Mouse (Mus musculus) hindbrain, embryonic 12.5 days (tissue): ENCODE data around the gene Wipf1. TPM values are rescaled to one million over a fixed set of nuclear protein-coding genes. Genes with fewer than 3 reads are reported as not detected.

Experiments
- ATAC-seq: fragments of 200-750 bp; cut with Nextera tagmentation; 2 replicates; pipeline ENCODE4 v1.8.0; 2017; ENCODE audit warnings: moderate TSS enrichment; ENCODE audit not compliant: low FRiP score
- H3K27ac ChIP-seq: fragments of 300-500 bp; sonication (generic); 2 replicates; pipeline ENCODE4 v1.5.1; 2016; ENCODE audit warnings: mild to moderate bottlenecking
- H3K27me3 ChIP-seq: fragments of 300-500 bp; sonication (generic); 2 replicates; pipeline ENCODE4 v1.6.1; 2016; ENCODE audit warnings: mild to moderate bottlenecking
- H3K36me3 ChIP-seq: fragments of 300-500 bp; sonication (generic); 2 replicates; pipeline ENCODE4 v1.6.1; 2016; ENCODE audit warnings: mild to moderate bottlenecking
- H3K4me1 ChIP-seq: fragments of 300-500 bp; sonication (generic); 2 replicates; pipeline ENCODE4 v1.6.1; 2016
- H3K4me2 ChIP-seq: fragments of 300-500 bp; sonication (generic); replicated peaks from 2 replicates; pipeline ENCODE4 v1.6.1; 2016; ENCODE audit warnings: mild to moderate bottlenecking
- H3K4me3 ChIP-seq: fragments of 300-500 bp; sonication (generic); 2 replicates; pipeline ENCODE4 v1.5.1; 2016; ENCODE audit warnings: mild to moderate bottlenecking
- H3K9ac ChIP-seq: fragments of 300-500 bp; sonication (generic); 2 replicates; pipeline ENCODE4 v1.6.1; 2016; ENCODE audit warnings: mild to moderate bottlenecking, moderate library complexity
- H3K9me3 ChIP-seq: fragments of 300-500 bp; sonication (generic); replicated peaks from 2 replicates; pipeline ENCODE4 v1.6.1; 2016; ENCODE audit warnings: mild to moderate bottlenecking
- WGBS: fragments of 180-500 bp; shearing (Covaris S2); methylation state at CpG from one replicate; pipeline ENCODE4 v1.1.7; 2016; 5-methylcytosine and 5-hydroxymethylcytosine counted together
- polyA plus RNA-seq: library from polyadenylated mRNA; unstranded; fragments of >200 nt; fragmentation: Nextera tagmentation; extraction: Ambion mirVana; gene quantifications from 2 replicates; pipeline ENCODE4 v1.2.1, GENCODE M21; 2016

Wipf1 gene
- polyA plus RNA-seq, 1 experiment from 2014 or later = 7.3 TPM

- 2% methylated on average over 41 of the region's 44 CpGs for WGBS
- peak within 1 kb of the TSS; percentile 70 for H3K4me3 ChIP-seq
- no peaks in the 10 kb centered on the region for H3K9me3 ChIP-seq
- H3K4me1 ChIP-seq = peaks cover 6% of the 10 kb centered on the region
- H3K27ac ChIP-seq = peak within 1 kb of the TSS; percentile 84
- no peaks in the 10 kb centered on the region for H3K27me3 ChIP-seq
- H3K36me3 ChIP-seq = no peaks in the 10 kb centered on the region
- peak within 1 kb of the TSS; percentile 78 for H3K9ac ChIP-seq
- peak; percentile 99 for ATAC-seq
- H3K4me2 ChIP-seq = peak within 1 kb of the TSS; percentile 96
Measured at GRCm38 (mm10) chr2:73386356-73387046, 143.0 kb downstream of the Wipf1 start, which contains the start of gene Gpr155. Gpr155 (minus strand) TSS chr2:73386572.

- Histone ChIP-seq H3K27me3 (no peaks in the 10 kb centered on the region), H3K4me2 (peak overlapping the region; percentile 96), H3K27ac (peak overlapping the region; percentile 84), H3K4me3 (peak overlapping the region; percentile 70), H3K36me3 (no peaks in the 10 kb centered on the region), H3K4me1 (peaks cover 6% of the 10 kb centered on the region), H3K9me3 (no peaks in the 10 kb centered on the region), H3K9ac (peak overlapping the region; percentile 78)
- ATAC-seq = no peak; the same call in 1 of the 2 replicates
- 2% methylated on average over 26 of the region's 29 CpGs for WGBS
Measured at GRCm38 (mm10) chr2:73385641-73386355, 143.7 kb downstream of the Wipf1 start.

GRCm38 (mm10) chr2:73385172-73385571, 144.4 kb downstream of the Wipf1 start:
- no peak overlapping the region for H3K4me3 ChIP-seq
- H3K9me3 ChIP-seq = no peaks in the 10 kb centered on the region
- peaks cover 6% of the 10 kb centered on the region for H3K4me1 ChIP-seq
- H3K27ac ChIP-seq = no peak overlapping the region
- 89% methylated on average over 4 of the region's 4 CpGs for WGBS
- H3K27me3 ChIP-seq = no peaks in the 10 kb centered on the region
- peak overlapping the region; percentile 96 for H3K4me2 ChIP-seq
- H3K36me3 ChIP-seq = no peaks in the 10 kb centered on the region
- ATAC-seq = no peak
- H3K9ac ChIP-seq = no peak overlapping the region

GRCm38 (mm10) chr2:73380298-73380975, 149.1 kb downstream of the Wipf1 start:
- WGBS = 90% methylated on average over 9 of the region's 9 CpGs

GRCm38 (mm10) chr2:73379656-73380055, 149.9 kb downstream of the Wipf1 start:
- Histone ChIP-seq H3K9ac (no peak overlapping the region), H3K4me3 (no peak overlapping the region), H3K4me1 (no peaks in the 10 kb centered on the region), H3K27ac (no peak overlapping the region), H3K27me3 (no peaks in the 10 kb centered on the region), H3K36me3 (no peaks in the 10 kb centered on the region), H3K4me2 (no peak overlapping the region), H3K9me3 (no peaks in the 10 kb centered on the region)
- no peak for ATAC-seq
- 73% methylated on average over 5 of the region's 5 CpGs for WGBS

More at GRCm38 (mm10) chr2:73380298-73380975, 149.1 kb downstream of the Wipf1 start:
- H3K4me1 ChIP-seq = peaks cover under 1% of the 10 kb centered on the region
- no peak for ATAC-seq
- no peak overlapping the region for H3K9ac ChIP-seq
- H3K27ac ChIP-seq = no peak overlapping the region
- no peaks in the 10 kb centered on the region for H3K36me3 ChIP-seq
- no peak overlapping the region for H3K4me2 ChIP-seq
- H3K4me3 ChIP-seq = no peak overlapping the region
- no peaks in the 10 kb centered on the region for H3K27me3 ChIP-seq
- H3K9me3 ChIP-seq = no peaks in the 10 kb centered on the region

Other genes with a start within 250 kb of the Wipf1 start
- gene Scrn3, start 217.1 kb downstream of the Wipf1 start, polyA plus RNA-seq = 13.2 and 13.6 TPM in 2 replicates
- gene Cir1, start 217.0 kb downstream of the Wipf1 start, polyA plus RNA-seq = 28.4 and 29.7 TPM in 2 replicates
- 9.2 and 10.0 TPM in 2 replicates for gene Gpr155, start 143.2 kb downstream of the Wipf1 start, polyA plus RNA-seq
- 0.74 and 2.3 TPM in 2 replicates for gene Chrna1, start 50.6 kb upstream of the Wipf1 start, polyA plus RNA-seq
- 91.3 and 93.8 TPM in 2 replicates for gene Chn1, start 245.6 kb upstream of the Wipf1 start, polyA plus RNA-seq